Mouse (Mus musculus): Measurements from ENCODE around the gene Ints14.
A peak's percentile ranks its signal among the peaks of the same experiment; 100 is the strongest.

Ints14 gene

DNA sequence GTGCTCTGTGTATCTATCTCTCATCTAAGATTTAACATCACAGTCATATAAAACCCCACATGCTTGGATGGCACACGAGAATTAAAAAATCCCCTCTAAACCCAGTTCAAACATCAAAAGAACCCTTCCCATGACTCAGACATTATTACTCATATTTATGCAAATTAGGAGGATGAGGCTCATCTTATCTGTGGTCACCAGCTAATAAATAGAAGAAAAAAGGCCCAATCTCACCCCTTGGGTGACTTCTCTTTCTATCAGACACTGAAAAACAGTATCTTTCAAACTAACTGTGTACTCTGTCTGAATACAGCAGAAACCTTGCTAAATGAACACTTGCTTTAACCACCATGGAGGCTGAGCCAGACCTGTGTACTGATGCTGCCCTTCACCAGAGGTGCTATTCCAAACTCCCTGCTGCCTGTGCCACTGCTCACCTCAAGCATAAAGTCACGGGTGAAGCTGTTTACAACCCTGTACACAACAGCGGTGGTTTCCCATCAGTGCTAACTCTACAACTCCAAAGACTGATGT is 58.0 kb downstream of the Ints14 start:
- peak in 1 of 2 experiments; percentile 13 for DNase-seq (ENCODE audit: low spot score in 2 of 2)

DNA sequence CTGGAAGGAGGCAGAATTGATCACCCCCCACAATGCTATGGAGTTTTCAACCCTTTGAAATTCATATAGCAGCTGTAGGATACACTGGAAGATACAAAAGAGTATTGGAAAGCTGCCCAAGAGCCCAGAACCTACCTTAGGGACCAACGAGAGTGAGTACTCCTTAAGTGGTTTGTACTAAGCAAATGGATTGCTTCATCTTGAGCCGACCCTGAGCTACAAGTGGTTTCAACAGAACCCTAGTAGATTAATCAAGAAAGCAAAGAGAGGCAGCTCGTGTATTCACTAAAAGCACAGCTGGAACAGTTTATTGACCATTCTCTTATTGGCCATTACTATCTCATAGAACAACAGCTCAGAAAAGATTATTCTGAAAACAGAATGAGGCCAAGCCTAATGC is 58.4 kb downstream of the Ints14 start:
- DNase-seq (ENCODE audit: low spot score in 2 of 2), result no peak

DNA sequence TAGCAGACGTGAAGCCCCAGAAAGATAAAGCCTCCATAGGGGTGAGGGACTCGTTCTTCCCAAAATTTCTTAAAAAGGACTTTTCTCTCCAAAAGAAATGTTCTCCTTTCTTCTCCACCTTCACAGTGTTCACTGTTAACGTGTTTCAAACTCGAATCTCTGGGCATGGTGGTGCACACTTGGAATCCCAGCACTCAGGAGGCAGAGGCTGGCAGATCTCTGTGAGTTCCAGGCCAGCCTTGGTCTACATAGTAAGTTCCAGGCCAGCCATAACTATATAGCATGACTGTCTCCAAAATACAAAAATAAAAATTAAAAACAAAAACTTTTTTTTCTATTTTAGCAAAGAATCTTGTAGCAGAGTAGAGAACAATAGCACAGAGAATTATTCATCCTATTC is 59.4 kb downstream of the Ints14 start:
- no peak for DNase-seq (ENCODE audit: low spot score in 2 of 2)

DNA sequence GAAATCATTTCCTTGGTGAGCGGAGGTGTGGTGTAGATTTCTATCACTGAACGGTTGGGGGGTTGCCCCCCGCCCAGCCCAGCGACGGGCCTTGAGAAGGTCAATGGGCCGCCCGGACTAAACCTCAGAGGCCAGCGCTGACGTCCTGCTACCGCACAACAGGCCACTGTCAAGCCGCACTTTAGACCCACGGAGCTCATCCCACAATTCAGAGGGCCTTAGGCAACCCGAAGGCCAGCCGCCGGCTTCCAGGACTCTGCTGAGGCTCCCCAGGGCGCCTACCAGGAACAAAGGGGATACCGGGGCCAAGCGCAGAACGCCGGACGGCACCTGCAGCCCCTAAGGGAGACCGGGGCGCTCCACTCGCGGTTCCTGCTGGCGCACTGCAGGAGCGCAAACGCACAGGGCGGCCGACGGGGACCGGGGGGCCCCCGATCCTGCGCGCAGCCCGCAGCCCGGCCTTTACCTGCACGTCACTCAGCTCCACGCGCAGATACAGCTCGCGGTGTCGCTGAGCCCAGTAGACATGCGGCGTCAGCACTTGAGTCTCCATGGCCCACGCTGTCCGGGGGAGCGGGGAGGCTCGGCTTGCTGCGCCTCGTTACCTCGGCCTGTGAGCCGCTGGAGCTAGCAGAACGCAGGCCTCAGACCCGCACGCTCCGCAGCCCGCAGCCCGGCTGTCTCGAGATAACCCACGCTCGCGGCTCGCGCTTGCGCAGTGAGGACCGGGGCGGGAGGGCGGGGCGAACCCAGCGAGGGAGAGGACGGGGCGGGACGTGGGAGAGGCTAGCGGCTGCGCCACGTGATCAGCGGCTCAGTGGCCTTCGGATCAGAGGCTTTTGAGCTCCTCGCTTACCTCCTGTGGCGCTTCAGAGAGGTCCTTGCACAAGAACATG is 60.5 kb downstream of the Ints14 start, which contains the start of gene Hacd3:
Gene Hacd3, minus strand, starts transcription at position 703 of the 896 bp plus-strand sequence.
- DNase-seq (ENCODE audit: low spot score in 2 of 2), result peak; percentile 86 to 93

DNA sequence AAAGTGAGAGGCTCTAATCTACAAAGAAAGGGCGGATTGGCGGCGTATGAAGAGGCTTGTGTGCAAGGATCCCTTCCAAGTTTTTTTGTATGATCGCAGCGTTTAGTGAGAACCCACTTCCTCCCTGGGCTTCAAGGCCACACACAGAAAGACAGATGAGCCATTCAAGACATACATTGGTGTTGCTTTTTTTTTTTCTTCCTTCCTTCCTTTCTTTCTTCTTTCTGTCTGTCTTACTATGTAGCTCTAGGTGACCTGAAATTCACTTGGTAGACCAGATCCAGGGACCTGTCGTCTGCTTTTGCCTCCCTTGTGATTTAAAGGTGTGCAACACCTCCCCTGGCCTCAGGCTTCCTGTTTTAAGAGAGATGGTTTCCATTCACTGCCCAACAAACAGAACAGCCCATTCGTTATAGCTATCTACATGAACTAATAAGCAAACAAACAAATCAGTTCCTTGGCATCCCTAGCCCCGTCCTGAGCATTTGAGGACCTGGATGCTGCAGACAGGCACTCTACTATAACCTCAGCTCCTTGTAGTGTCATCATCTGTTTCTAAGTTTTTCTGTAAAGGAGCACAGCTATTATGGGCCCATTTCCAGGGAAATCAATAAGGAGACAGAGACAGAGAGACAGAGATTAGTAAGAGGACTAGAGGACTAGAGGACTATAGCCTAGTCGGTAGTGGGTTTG is 61.3 kb downstream of the Ints14 start:
- DNase-seq (ENCODE audit: low spot score in 2 of 2), result peak in 1 of 2 experiments; percentile 20

DNA sequence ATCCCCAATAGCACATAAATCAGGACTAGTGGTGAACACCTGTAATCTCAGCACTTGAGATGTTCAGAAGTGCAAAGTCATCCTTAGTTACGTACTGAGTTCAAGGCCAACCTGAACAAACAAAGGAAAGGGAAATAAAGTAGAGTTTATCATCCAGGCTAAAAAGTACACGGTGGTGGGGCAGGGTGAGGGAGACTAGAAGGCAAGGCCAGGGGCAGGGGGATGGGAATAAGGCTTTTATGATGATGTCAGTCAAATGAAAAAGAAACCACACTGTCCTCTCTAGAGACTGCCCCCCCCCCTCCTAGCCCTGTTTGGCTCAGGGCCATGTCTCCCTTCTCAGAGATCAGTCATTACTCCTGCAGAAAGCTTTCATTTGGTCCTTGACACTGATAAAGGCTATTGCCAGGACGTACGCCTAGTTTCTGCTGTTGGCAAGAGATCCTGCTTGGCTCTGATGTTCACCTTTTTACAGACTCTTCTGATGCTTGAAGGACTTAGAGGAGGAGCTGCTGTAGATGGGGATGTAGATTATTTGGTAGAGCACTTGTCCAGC is 62.0 kb downstream of the Ints14 start:
- peak in 1 of 2 experiments; percentile 21 for DNase-seq (ENCODE audit: low spot score in 2 of 2)

DNA sequence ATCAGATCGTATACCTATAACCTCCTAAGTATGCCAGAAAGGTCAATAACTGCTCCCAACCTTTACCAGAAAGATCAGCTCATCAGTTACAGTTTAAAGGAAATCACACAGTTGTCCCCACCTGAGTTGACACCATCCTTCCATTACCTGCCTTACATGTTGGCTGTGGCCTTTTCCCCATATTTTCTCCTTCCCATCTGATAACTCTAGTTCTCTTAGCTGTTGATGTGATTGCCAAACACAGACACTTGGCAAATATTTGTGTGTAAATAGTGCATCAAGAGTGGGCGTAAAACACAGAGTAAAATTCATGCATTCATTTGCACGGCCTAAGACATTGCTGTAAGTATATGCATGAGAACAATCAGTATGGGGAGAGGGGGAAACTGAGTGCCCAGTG is 62.7 kb downstream of the Ints14 start:
- DNase-seq (ENCODE audit: low spot score in 2 of 2), result no peak

DNA sequence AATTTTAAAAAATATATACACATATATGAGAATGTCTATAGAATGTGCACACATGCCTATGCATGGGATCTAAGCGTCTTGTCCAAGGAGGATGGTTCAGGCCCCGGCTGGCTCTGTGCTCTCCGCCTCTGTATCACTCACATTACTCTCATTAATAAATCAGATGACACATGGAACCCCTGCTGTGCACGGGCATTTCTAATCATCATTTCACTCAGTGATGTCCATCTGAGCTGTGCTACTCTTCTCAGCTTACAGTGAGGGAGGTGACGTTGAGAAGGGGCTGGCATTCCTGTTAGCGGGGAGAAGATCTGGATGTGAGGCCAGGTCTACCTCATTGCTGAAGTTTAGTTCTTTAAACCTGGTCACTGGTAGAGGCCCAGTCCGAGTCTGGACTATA is 66.5 kb downstream of the Ints14 start:
- DNase-seq (ENCODE audit: low spot score in 2 of 2), result no peak

DNA sequence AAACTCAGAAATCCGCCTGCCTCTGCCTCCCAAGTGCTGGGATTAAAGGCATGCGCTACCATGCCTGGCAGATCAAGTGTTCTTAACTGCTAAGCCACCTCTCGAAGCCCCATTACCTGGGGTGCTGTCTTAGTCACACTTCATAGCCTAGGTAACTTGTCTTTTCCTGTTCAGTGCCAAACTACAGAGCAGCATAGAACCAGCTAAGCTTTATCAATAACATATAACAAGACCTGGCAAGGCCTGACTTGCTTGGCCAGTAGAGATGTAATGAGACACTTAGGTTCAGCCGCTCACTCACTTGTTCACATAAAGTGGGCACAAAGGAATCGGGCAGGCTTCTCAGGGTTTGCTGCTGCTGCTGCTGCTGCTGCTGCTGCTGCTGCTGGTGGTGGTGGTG is 67.6 kb downstream of the Ints14 start:
- no peak for DNase-seq (ENCODE audit: low spot score in 2 of 2)

DNA sequence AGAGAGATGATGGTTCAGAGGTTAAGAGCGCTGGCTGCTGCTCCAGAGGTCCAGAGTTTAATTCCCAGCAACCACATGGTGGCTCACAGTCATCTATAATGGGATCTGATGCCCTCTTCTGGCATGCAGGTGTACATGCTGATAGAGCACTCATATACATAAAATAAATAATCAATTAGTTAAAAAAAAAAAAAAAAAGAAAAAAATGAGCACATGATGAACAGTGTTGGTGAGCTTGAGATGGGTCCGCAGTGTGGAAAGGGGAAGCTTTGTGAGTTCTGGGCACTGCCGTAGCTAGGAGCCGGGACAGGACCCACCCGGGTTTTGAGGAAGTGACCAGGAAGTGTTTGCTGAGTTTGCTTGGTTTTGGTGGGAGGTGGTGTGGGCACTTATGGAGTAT is 70.7 kb downstream of the Ints14 start:
- DNase-seq (ENCODE audit: low spot score in 2 of 2), result peak; percentile 22 to 32

DNA sequence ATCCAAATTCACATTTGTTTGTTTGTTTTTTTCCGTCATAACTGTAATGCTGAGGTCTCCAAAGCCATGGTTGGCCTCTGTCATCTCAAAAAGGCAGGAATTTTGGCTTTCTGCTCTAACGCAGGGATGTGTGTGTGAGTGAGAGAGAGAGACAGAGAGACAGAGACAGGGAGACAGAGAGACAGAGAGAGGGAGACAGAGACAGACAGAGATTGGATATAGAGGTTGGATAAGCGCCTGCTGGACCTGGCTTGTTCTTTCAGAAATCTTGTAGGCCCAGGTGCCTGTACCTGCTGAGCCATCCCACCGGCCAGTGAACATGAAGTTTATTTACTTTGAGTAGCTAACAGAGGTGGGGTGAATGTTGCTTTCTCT is 71.2 kb downstream of the Ints14 start:
- DNase-seq (ENCODE audit: low spot score in 2 of 2), result no peak

DNA sequence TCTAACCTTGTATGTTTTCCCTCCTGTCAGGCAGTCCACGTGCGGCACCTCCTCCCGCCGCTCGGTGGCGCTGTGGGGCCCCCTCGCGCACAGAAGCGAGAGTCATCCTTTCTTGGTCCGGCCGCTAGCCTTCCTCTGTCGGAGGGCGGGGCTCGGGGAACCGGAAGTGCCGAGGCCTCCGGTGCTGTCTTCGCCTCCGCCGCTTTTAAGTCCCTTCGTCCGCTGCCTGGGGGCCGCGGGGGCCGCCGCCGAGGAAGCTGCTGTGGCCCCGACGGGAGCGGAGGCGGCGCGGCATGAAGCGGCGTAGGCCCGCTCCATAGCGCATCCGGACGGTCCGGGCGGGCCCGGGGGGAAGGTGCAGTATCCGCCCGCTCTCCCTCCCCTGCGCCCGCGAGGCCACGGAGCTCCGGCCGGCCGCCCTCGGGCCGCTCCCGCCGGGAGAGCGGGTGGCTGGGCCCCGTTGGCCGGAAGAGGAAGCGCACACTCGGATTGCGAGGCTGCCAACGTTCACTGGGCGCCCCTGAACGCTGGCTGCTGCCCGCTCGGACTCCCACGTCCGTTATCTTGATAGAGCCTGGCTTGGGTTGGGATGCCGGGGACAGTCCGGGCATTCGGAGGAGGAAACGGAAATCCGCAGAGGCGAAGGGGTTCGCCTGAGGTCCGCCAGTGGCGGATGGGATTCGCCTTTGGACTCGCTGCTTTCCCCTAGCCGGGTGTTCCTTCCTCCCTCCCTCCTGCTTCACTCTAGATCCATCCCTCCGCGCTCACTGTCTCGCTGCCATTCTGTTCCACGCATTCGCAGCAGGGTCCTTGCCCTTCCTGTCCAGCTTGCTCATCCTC is 71.8 kb downstream of the Ints14 start, which contains the start of gene Dpp8:
Gene Dpp8, plus strand, starts transcription at position 146 of the 840 bp plus-strand sequence.
- peak; percentile 94 to 98 for DNase-seq (ENCODE audit: low spot score in 2 of 2)

DNA sequence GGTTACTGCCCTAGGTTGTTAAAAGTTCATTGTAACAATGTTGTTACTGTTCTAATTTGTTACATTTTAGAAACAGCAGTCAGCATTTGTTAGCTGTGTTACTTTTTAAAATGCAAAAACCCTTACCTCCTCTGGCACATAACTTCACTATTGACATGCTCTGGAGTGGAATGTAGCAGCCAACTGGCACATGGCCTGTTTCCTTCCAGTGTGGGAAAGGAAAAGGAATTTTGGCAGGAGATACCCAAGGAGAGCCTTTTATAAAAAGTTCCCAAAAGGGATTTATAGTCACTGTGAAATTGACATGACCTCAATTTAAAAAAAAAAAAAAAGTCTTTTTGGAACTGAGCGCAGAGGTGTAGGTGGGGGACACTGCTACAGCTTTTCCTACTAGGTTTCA is 75.8 kb downstream of the Ints14 start:
- no peak for DNase-seq (ENCODE audit: low spot score in 2 of 2)
